Mouse (Mus musculus): ENCODE measurements around the gene Ctsz.

GRCm38 (mm10) chr2:174473550-174473927 lies 34.7 kb upstream of the Ctsz start:
- TF ChIP-seq CTCF (IDR thresholded peaks at IDR 0.05; ENCODE audit: extremely low read depth, insufficient read depth, low read length) = no peak
- no peak for TF ChIP-seq POLR2A (IDR thresholded peaks at IDR 0.05; ENCODE audit: extremely low read depth, insufficient read depth, low read length)
